Mouse (Mus musculus) spleen, embryonic (tissue): ENCODE data around the gene Pim3.

Source experiments
- CTCF ChIA-PET: fragments of 350-600 bp; sonication (Branson Sonifier 250); formaldehyde crosslinking; loops from one replicate; lab custom pipeline; 2022; lab: Charles Lee

Pim3 gene

DNA sequence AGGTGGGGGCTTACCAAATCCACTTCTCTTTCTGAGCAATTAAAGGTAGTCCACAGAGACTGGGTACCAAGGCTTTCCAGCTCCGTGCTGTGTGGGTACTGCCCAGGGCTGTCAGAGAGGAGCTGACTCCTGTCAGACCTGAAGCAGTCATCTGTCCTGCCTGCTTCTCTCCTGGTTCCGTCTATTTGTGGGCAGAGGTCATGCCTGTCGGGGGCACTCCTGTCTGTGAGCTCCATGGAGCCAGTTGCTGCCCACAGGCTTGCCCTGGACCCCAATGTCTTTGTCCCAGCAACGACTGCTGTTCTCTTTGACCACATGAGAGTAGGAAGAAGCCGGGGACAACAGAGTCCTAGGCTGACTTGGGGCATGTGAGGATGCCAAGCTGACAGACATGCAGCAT lies 5.4 kb upstream of the Pim3 start:
- CTCF ChIA-PET = no interaction called here

- CTCF ChIA-PET = no interaction called here
Measured at GRCm38 (mm10) chr15:88857361-88857760, 4.6 kb upstream of the Pim3 start.

DNA sequence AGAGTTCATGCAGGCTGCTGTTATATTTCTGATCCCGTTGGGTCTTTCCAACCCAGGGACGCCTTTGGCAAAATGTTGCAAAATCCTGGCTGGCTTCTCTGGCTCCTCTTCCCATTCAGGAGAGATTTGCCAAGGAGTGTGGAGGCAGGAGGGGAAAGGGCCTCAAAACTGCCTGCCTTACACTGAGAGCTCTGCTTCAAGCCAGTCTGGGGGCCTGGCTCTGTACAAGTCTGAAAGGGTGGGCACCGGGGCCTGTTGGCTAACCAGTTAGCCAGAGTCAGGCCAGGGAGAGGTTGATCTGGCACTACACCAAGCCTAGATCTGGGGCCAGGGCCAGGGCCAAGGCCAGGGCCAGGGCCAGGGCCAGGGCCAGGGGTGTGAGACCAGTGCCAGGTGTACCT lies 3.8 kb upstream of the Pim3 start:
- CTCF ChIA-PET = no interaction called here

GRCm38 (mm10) chr15:88858707-88859106 lies 3.3 kb upstream of the Pim3 start:
- CTCF ChIA-PET = no interaction called here

GRCm38 (mm10) chr15:88859206-88859970 lies 2.6 kb upstream of the Pim3 start:
- CTCF ChIA-PET = no interaction called here

GRCm38 (mm10) chr15:88860781-88861180 lies 1.2 kb upstream of the Pim3 start:
- CTCF ChIA-PET = interaction anchor here (1.0 kb wide), 1 partner anchor 33 kb away, joined by 3 read pairs; no protein-coding TSS in a partner anchor

GRCm38 (mm10) chr15:88862881-88863694 lies 1.1 kb downstream of the Pim3 start:
- CTCF ChIA-PET = no interaction called here

- CTCF ChIA-PET = no interaction called here
Measured at GRCm38 (mm10) chr15:88863695-88864231, 1.8 kb downstream of the Pim3 start.

DNA sequence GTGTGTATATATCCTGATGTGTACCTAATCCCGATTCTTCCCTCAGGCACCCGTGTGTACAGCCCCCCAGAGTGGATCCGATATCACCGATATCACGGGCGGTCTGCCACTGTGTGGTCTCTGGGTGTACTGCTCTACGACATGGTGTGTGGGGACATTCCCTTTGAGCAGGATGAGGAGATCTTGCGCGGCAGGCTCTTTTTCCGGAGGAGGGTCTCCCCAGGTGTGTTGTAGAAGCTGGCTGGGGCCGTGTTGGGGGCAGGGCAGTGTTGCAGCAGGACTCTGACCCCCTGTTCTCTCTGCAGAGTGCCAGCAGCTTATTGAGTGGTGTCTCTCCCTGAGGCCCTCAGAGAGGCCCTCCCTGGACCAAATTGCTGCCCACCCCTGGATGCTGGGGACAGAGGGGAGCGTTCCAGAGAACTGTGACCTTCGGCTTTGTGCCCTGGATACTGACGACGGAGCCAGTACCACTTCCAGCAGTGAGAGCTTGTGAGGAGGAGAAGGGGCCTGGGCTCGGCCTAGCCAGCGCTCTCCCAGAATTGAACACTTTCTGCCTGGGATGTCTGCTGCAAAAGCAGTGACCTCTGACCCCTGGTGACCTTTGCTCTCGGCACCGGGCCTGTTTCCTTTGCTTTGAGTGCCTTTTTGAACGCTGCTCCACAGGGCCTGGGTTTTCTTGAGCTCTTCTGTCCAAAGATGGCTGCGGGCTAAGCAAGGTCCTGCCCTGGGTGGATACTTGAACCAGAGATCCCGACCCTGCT lies 2.5 kb downstream of the Pim3 start:
- CTCF ChIA-PET = interaction anchor here (0.6 kb wide), 1 partner anchor 493 kb away, joined by 11 read pairs; no protein-coding TSS in a partner anchor

DNA sequence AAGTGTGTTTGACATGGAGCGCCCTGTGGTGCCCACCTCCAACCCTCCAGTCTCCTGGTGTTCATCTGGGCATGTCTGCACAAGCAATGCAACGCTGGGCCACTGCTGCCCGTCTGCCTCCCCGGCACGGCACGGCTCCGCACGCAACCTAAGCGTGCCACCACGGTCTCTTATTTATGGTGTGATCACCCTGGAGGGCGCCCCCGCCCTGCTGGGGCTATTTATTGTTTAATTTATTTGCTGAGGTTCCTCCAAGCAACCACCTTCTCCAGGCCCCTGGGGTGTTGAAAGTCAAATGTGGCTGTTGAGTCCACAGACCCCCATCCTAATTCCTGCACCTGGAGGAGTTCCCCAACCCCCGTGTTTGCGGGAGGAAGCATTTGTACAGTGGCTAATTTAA lies 3.1 kb downstream of the Pim3 start:
- CTCF ChIA-PET = interaction anchor here (0.6 kb wide), 1 partner anchor 492 kb away, joined by 11 read pairs; no protein-coding TSS in a partner anchor

- CTCF ChIA-PET = no interaction called here
Measured at GRCm38 (mm10) chr15:88865888-88866695, 4.1 kb downstream of the Pim3 start.

DNA sequence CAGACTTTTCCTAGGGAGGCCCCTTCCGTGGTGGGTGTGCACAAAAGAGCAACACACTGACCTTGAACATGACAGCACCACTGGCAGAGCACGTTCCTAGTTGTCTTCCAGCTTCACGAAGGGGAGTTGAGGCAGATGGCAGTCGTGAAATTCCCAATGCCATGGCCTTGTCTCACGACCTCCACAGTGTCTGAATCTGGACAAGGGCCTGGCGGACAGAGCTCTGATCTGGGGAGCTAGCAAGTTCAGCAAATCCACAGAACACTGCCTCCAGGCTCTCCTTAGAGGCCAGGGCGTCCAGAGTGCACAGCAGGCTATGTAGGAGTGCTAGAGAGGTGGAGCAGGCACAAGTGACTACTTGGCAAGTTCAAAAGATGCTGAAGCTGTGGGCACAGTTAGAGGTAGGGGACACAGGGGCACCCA lies 5.0 kb downstream of the Pim3 start:
- CTCF ChIA-PET = no interaction called here

- CTCF ChIA-PET = interaction anchor here (0.8 kb wide), 1 partner anchor 75 kb away, joined by 5 read pairs; no protein-coding TSS in a partner anchor
Measured at GRCm38 (mm10) chr15:88867368-88868023, 5.5 kb downstream of the Pim3 start.

GRCm38 (mm10) chr15:88868024-88868742 lies 6.2 kb downstream of the Pim3 start:
- CTCF ChIA-PET = interaction anchor here (0.8 kb wide), 1 partner anchor 76 kb away, joined by 5 read pairs; no protein-coding TSS in a partner anchor

GRCm38 (mm10) chr15:88870418-88871185 lies 8.6 kb downstream of the Pim3 start:
- CTCF ChIA-PET = interaction anchor here (0.9 kb wide), 1 partner anchor 34 kb away, joined by 3 read pairs; no protein-coding TSS in a partner anchor

GRCm38 (mm10) chr15:88874061-88874460 lies 12.1 kb downstream of the Pim3 start:
- CTCF ChIA-PET = no interaction called here

GRCm38 (mm10) chr15:88874477-88874876 lies 12.5 kb downstream of the Pim3 start:
- CTCF ChIA-PET = interaction anchor here (0.6 kb wide), 1 partner anchor 635 kb away, joined by 3 read pairs; no protein-coding TSS in a partner anchor

DNA sequence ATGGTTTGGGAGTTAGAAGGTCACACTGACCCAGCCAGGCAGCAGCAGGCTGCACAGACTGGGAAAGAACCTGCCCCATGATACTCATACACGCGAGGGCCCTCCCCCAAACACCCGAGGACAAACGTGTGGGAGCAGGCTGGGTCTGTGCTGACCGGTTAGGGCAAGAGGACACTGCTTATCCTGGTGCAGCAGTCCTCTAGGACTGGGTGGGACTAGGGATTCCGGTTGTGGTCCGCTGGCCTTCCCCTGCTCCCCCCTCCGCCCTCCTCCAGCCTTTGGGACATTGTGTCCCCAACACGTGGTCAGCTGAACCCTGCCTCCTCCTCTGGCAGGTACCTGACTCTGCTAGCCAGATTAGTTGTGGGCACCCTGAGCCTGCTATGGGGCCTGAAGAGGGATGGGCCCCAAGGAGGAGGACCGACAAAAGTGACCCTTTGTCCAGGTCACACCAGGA lies 13.7 kb downstream of the Pim3 start:
- CTCF ChIA-PET = interaction anchor here (0.6 to 2.6 kb wide), 3 partner anchors 38 to 47 kb away, joined by 3 to 23 read pairs (median 9); no protein-coding TSS in a partner anchor
